Mouse (Mus musculus) forebrain, embryonic 16.5 days (tissue): ENCODE results near the gene Mettl21c. TPM values are rescaled to one million over a fixed set of nuclear protein-coding genes. Genes with fewer than 3 reads are reported as not detected.

Source experiments
- ATAC-seq: fragments of 200-750 bp; cut with Nextera tagmentation; 2 replicates; pipeline ENCODE4 v1.8.0; 2017; ENCODE audit warnings: mild to moderate bottlenecking, moderate library complexity
- H3K27ac ChIP-seq: fragments of 300-500 bp; sonication (generic); 2 replicates; pipeline ENCODE4 v1.5.1; 2014; ENCODE audit warnings: low read length, control low read depth
- H3K27me3 ChIP-seq: fragments of 300-500 bp; sonication (generic); replicated peaks from 2 replicates; pipeline ENCODE4 v1.6.1; 2014; ENCODE audit warnings: low read length; ENCODE audit not compliant: control insufficient read depth, insufficient read depth
- H3K36me3 ChIP-seq: fragments of 300-500 bp; sonication (generic); 2 replicates; pipeline ENCODE4 v1.6.1; 2014; ENCODE audit not compliant: control insufficient read depth, insufficient read depth
- H3K4me1 ChIP-seq: fragments of 300-500 bp; sonication (generic); replicated peaks from 2 replicates; pipeline ENCODE4 v1.6.1; 2014; ENCODE audit warnings: low read length; ENCODE audit not compliant: control insufficient read depth, insufficient read depth
- H3K4me2 ChIP-seq: fragments of 300-500 bp; sonication (generic); 2 replicates; pipeline ENCODE4 v1.6.1; 2014; ENCODE audit warnings: mild to moderate bottlenecking, low read length, control low read depth
- H3K4me3 ChIP-seq: fragments of 300-500 bp; sonication (generic); replicated peaks from 2 replicates; pipeline ENCODE4 v1.5.1; 2014; ENCODE audit warnings: mild to moderate bottlenecking, low read length, control low read depth
- H3K9ac ChIP-seq: fragments of 300-500 bp; sonication (generic); replicated peaks from 2 replicates; pipeline ENCODE4 v1.6.1; 2014; ENCODE audit warnings: low read depth, low read length, control low read depth
- H3K9me3 ChIP-seq: fragments of 300-500 bp; sonication (generic); 2 replicates; pipeline ENCODE4 v1.6.1; 2016; ENCODE audit warnings: low read length; ENCODE audit not compliant: control insufficient read depth
- WGBS: fragments of 180-500 bp; shearing (Covaris S2); extraction: QIAGEN DNeasy Blood & Tissue Kit; methylation state at CpG from one replicate; pipeline ENCODE4 v1.1.7; 2014; 5-methylcytosine and 5-hydroxymethylcytosine counted together
- polyA plus RNA-seq: library from polyadenylated mRNA; unstranded; fragments of >200 nt; fragmentation: Nextera tagmentation; extraction: Ambion mirVana; gene quantifications from 2 replicates; pipeline ENCODE4 v1.2.1, GENCODE M21; 2015

Mettl21c gene
- polyA plus RNA-seq, 1 experiment from 2014 or later, result 2.7 TPM

- H3K27me3 ChIP-seq, result no peaks in the 10 kb centered on the region
- no peaks in the 10 kb centered on the region for H3K4me1 ChIP-seq
- no peaks in the 10 kb centered on the region for H3K9me3 ChIP-seq
- no peak overlapping the region for H3K4me3 ChIP-seq
- ATAC-seq, result no peak
- H3K27ac ChIP-seq, result no peak overlapping the region
- no peaks in the 10 kb centered on the region for H3K36me3 ChIP-seq
- no peak overlapping the region for H3K9ac ChIP-seq
- no peak overlapping the region for H3K4me2 ChIP-seq
- 93% methylated on average over 5 of the region's 5 CpGs for WGBS
These were observed 13.1 kb upstream of the Mettl21c start for GRCm38 (mm10) chr1:44032948-44033347.

GRCm38 (mm10) chr1:44032213-44032612 lies 12.4 kb upstream of the Mettl21c start:
- Histone ChIP-seq H3K4me2 (no peak overlapping the region), H3K4me1 (no peaks in the 10 kb centered on the region), H3K36me3 (no peaks in the 10 kb centered on the region), H3K4me3 (no peak overlapping the region), H3K27ac (no peak overlapping the region), H3K27me3 (no peaks in the 10 kb centered on the region), H3K9me3 (no peaks in the 10 kb centered on the region), H3K9ac (no peak overlapping the region)
- no peak for ATAC-seq
- WGBS, result 73% methylated on average over 2 of the region's 2 CpGs

- no peak overlapping the region for H3K9ac ChIP-seq
- H3K9me3 ChIP-seq, result no peaks in the 10 kb centered on the region
- no peak overlapping the region for H3K27ac ChIP-seq
- no peaks in the 10 kb centered on the region for H3K4me1 ChIP-seq
- 79% methylated on average over 1 of the region's 1 CpGs for WGBS
- no peak overlapping the region for H3K4me2 ChIP-seq
- no peaks in the 10 kb centered on the region for H3K27me3 ChIP-seq
- H3K36me3 ChIP-seq, result no peaks in the 10 kb centered on the region
- H3K4me3 ChIP-seq, result no peak overlapping the region
- no peak for ATAC-seq
These were observed 7.8 kb upstream of the Mettl21c start for GRCm38 (mm10) chr1:44027651-44028050.

- no peaks in the 10 kb centered on the region for H3K27me3 ChIP-seq
- H3K4me1 ChIP-seq, result no peaks in the 10 kb centered on the region
- H3K36me3 ChIP-seq, result no peaks in the 10 kb centered on the region
- WGBS, result 84% methylated on average over 1 of the region's 1 CpGs
- no peak overlapping the region for H3K4me2 ChIP-seq
- no peak overlapping the region for H3K4me3 ChIP-seq
- no peaks in the 10 kb centered on the region for H3K9me3 ChIP-seq
- ATAC-seq, result no peak
- H3K9ac ChIP-seq, result no peak overlapping the region
- H3K27ac ChIP-seq, result no peak overlapping the region
These were observed 2.8 kb upstream of the Mettl21c start for GRCm38 (mm10) chr1:44022656-44023055.

- no peak overlapping the region for H3K9ac ChIP-seq
- 94% methylated on average over 2 of the region's 2 CpGs for WGBS
- no peak for ATAC-seq
- no peaks in the 10 kb centered on the region for H3K27me3 ChIP-seq
- H3K27ac ChIP-seq, result no peak overlapping the region
- no peaks in the 10 kb centered on the region for H3K4me1 ChIP-seq
- H3K4me2 ChIP-seq, result no peak overlapping the region
- no peak overlapping the region for H3K4me3 ChIP-seq
- no peaks in the 10 kb centered on the region for H3K36me3 ChIP-seq
- no peaks in the 10 kb centered on the region for H3K9me3 ChIP-seq
These were observed 4.3 kb downstream of the Mettl21c start for GRCm38 (mm10) chr1:44015556-44015955.

- no peaks in the 10 kb centered on the region for H3K9me3 ChIP-seq
- H3K4me1 ChIP-seq, result no peaks in the 10 kb centered on the region
- no peaks in the 10 kb centered on the region for H3K27me3 ChIP-seq
- no peak overlapping the region for H3K4me2 ChIP-seq
- peaks cover 9% of the 10 kb centered on the region for H3K36me3 ChIP-seq
- no peak overlapping the region for H3K9ac ChIP-seq
- WGBS, result 96% methylated on average over 2 of the region's 2 CpGs
- ATAC-seq, result no peak
- H3K27ac ChIP-seq, result no peak overlapping the region
- H3K4me3 ChIP-seq, result no peak overlapping the region
These were observed 15.3 kb downstream of the Mettl21c start for GRCm38 (mm10) chr1:44004513-44004912.

GRCm38 (mm10) chr1:43996914-43997589 lies 22.8 kb downstream of the Mettl21c start:
- Histone ChIP-seq H3K36me3 (peaks cover 38% of the 10 kb centered on the region), H3K9me3 (0 out of 2 replicates have a peak, but pooled peaks cover 2% of the 10 kb centered on the region), H3K27ac (no peak overlapping the region), H3K4me2 (no peak overlapping the region), H3K9ac (no peak overlapping the region), H3K4me3 (no peak overlapping the region), H3K4me1 (no peaks in the 10 kb centered on the region), H3K27me3 (no peaks in the 10 kb centered on the region)
- WGBS, result 94% methylated on average over 4 of the region's 4 CpGs
- ATAC-seq, result no peak

- Histone ChIP-seq H3K27me3 (no peaks in the 10 kb centered on the region), H3K9ac (no peak overlapping the region), H3K27ac (no peak overlapping the region), H3K4me2 (no peak overlapping the region), H3K4me1 (no peaks in the 10 kb centered on the region), H3K36me3 (peaks cover 5% of the 10 kb centered on the region), H3K4me3 (no peak overlapping the region), H3K9me3 (no peaks in the 10 kb centered on the region)
- ATAC-seq, result no peak
- 80% methylated on average over 3 of the region's 3 CpGs for WGBS
These were observed 48.7 kb downstream of the Mettl21c start for GRCm38 (mm10) chr1:43971089-43971488.

- no peak overlapping the region for H3K27ac ChIP-seq
- no peak overlapping the region for H3K9ac ChIP-seq
- H3K4me3 ChIP-seq, result no peak overlapping the region
- H3K36me3 ChIP-seq, result peaks cover 5% of the 10 kb centered on the region
- no peak for ATAC-seq
- H3K4me1 ChIP-seq, result no peaks in the 10 kb centered on the region
- H3K27me3 ChIP-seq, result no peaks in the 10 kb centered on the region
- 90% methylated on average over 3 of the region's 3 CpGs for WGBS
- no peaks in the 10 kb centered on the region for H3K9me3 ChIP-seq
- H3K4me2 ChIP-seq, result no peak overlapping the region
These were observed 50.5 kb downstream of the Mettl21c start for GRCm38 (mm10) chr1:43969361-43969760.

GRCm38 (mm10) chr1:43966756-43967155 lies 53.1 kb downstream of the Mettl21c start:
- Histone ChIP-seq H3K9ac (no peak overlapping the region), H3K4me3 (no peak overlapping the region), H3K9me3 (no peaks in the 10 kb centered on the region), H3K4me2 (no peak overlapping the region), H3K27ac (no peak overlapping the region), H3K36me3 (peaks cover 5% of the 10 kb centered on the region; the same call in 1 of the 2 replicates), H3K27me3 (no peaks in the 10 kb centered on the region), H3K4me1 (no peaks in the 10 kb centered on the region)
- WGBS, result 86% methylated on average over 4 of the region's 4 CpGs
- ATAC-seq, result no peak
